Mouse (Mus musculus): ENCODE measurements around the gene Olfr1093.

The Olfr1093 gene

DNA sequence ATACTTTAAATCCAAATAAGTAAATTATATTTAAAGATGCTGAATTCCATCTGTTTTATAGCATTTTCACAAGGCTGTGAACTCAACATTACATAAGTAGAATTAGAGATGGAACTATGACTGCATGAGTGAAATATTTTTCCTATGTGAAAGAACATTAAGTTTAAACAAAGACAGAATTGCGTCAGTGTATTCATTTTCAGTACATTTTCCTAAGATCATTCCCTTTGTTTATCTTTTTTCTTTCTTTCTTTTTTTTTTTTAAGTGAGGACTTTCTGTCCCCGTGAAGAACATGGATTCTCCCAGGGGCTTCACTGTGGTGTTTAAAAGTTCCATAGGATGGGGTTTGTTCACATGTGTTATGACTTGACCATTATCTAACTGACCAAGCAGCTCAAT lies at the start of gene Olfr1093:
Gene Olfr1093, plus strand, starts transcription at position 301 of the 400 bp plus-strand sequence.
- no peak for DNase-seq

DNA sequence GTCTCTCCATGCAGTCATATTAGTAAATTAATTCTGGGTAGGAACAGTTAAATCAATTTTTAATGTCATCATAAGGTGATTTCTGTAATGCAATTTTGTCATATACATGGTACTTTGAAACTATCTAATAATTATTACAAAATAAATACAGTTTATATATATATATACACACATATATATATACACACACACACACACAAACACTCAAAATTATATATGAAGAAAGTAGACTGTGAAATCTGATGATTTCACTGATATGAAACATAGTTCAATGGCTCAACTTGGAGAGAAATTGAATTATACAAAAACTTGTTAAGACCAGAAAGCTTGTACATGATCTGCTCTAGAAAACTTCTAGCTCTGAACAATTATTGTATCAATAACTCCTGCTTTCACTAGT lies 48.7 kb upstream of the Olfr1093 start, which contains the start of gene Olfr1089:
Gene Olfr1089, minus strand, starts transcription at position 101 of the 400 bp plus-strand sequence.
- no peak for DNase-seq

DNA sequence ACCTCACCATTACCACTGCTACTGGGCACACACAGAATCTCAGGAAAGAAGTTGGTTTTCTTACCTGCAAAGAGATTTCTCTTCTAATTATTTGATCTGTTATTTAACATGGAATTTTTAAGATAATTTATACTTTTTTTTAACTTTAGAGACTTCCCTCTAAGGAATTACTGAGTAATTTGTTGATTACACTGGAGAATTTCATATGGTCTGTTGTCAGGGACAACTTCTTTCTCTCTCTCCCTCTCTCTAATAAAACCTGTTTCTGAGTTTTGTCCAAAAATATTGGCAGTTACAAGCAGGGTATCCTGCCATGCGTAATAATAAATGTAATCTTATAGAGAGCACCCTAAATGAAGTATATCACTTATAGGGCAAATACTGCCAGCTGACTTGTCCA lies 23.4 kb upstream of the Olfr1093 start, which contains the start of gene Olfr1090:
Gene Olfr1090, minus strand, starts transcription at position 101 of the 400 bp plus-strand sequence.
- DNase-seq: no peak

DNA sequence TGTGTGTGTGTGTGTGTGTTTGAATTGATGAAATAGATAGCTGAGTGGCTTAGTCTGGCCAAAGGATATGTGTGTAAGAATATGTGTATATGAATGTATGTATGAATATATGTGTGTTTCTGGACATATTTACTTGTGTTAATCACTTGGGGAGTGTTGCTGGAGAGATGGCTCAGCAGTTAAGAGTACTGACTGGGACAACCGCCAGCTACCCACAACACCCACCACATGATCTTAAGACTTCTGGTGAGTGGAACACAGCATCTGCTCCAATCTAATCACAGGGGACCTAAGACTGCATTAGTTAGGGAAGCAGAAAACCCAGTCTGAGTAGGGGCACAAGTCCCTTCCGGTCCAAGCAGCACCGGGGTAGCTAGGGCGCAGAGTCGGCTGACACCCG lies 21.2 kb upstream of the Olfr1093 start:
- DNase-seq: no peak

DNA sequence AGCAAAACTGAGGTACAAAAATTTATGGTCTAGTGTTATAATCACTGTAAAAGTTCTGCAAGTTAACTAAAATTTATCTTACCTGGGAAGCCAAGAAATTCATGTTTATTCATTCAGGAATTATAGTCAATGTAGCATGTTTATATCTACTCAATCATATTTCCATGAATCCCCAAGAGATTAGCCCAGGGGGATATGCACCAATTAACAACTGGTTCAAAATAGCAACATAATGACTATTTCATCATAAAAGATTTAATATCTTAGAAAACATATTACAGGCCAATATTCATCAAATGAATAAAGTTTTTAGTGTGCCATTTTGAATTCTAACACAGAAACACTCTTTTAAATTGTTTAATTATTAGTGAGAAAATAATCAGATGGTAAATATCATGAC lies 27.6 kb downstream of the Olfr1093 start, which contains the start of gene Olfr141:
Gene Olfr141, minus strand, starts transcription at position 101 of the 400 bp plus-strand sequence.
- no peak for DNase-seq

DNA sequence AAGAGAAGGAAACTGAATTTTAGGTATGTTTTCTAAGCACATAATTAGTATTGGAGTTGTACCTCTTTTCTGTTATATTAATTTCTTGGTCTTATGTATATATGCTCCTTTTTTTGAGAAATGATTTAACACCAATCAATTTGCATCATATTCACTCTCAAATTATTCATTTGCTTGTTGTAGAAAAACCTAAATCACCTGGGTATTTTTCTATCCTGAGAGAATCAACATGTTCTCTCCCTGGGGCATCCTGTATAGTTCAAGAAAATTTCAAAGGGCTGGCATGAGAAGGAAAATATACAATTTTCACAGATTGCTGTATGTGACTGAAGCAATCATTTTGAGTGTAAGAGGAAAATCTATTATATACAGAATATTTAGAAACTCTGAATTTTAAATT lies 42.1 kb downstream of the Olfr1093 start, which contains the start of gene Olfr1094:
Gene Olfr1094, plus strand, starts transcription at position 301 of the 400 bp plus-strand sequence.
- no peak for DNase-seq
